Mouse (Mus musculus): ENCODE results near the gene Slc10a1. TPM values are rescaled to one million over a fixed set of nuclear protein-coding genes. Genes with fewer than 3 reads are reported as not detected.
A peak's percentile ranks its signal among the peaks of the same experiment; 100 is the strongest.
"Not testable (repeated sequence)": the region's sequence is repeated elsewhere in the genome, so short reads cannot be mapped to it uniquely, and the experiment has no call there.

Gene Slc10a1
- total RNA-seq, 2 experiments from 2014 or later: not detected

GRCm38 (mm10) chr12:80970181-80970705 is 1.7 kb upstream of the Slc10a1 start:
- DNase-seq: no peak
- intact Hi-C loops (cut with DNase I): no loop called here

GRCm38 (mm10) chr12:80967918-80968317 is 587 bp downstream of the Slc10a1 start:
- intact Hi-C loops (cut with DNase I): no loop called here
- DNase-seq: no peak

- DNase-seq: no peak
- intact Hi-C loops (cut with DNase I): no loop called here
Observed at GRCm38 (mm10) chr12:80966059-80966838, 2.3 kb downstream of the Slc10a1 start.

GRCm38 (mm10) chr12:80962566-80962965 is 5.9 kb downstream of the Slc10a1 start:
- intact Hi-C loops (cut with DNase I): no loop called here
- no peak for DNase-seq

GRCm38 (mm10) chr12:80957961-80958360 is 10.5 kb downstream of the Slc10a1 start:
- intact Hi-C loops (cut with DNase I): no loop called here
- no peak for DNase-seq

GRCm38 (mm10) chr12:80956039-80956438 is 12.5 kb downstream of the Slc10a1 start:
- intact Hi-C loops (cut with DNase I): no loop called here
- no peak for DNase-seq

- no peak for DNase-seq
- intact Hi-C loops (cut with DNase I): no loop called here
Observed at GRCm38 (mm10) chr12:80952526-80952925, 16.0 kb downstream of the Slc10a1 start.

- no peak for DNase-seq
- intact Hi-C loops (cut with DNase I): no loop called here
Observed at GRCm38 (mm10) chr12:80951640-80952219, 16.8 kb downstream of the Slc10a1 start.

GRCm38 (mm10) chr12:80949603-80950002 is 18.9 kb downstream of the Slc10a1 start:
- intact Hi-C loops (cut with DNase I); DNase-seq: not testable (repeated sequence)

GRCm38 (mm10) chr12:80948202-80948601 is 20.3 kb downstream of the Slc10a1 start:
- intact Hi-C loops (cut with DNase I): no loop called here
- no peak for DNase-seq

- intact Hi-C loops (cut with DNase I): no loop called here
- DNase-seq: peak; percentile 97
Observed at GRCm38 (mm10) chr12:80945996-80946355, 22.5 kb downstream of the Slc10a1 start.

- intact Hi-C loops (cut with DNase I): no loop called here
Observed at GRCm38 (mm10) chr12:80945334-80945995, 23.0 kb downstream of the Slc10a1 start, which contains the start of gene Srsf5. Srsf5 (plus strand) TSS chr12:80945504.

GRCm38 (mm10) chr12:80944963-80945333 is 23.6 kb downstream of the Slc10a1 start:
- intact Hi-C loops (cut with DNase I); DNase-seq: not testable (repeated sequence)

More at GRCm38 (mm10) chr12:80945334-80945995, 23.0 kb downstream of the Slc10a1 start, which contains the start of gene Srsf5:
- DNase-seq: peak; percentile 98

GRCm38 (mm10) chr12:80944204-80944603 is 24.3 kb downstream of the Slc10a1 start:
- intact Hi-C loops (cut with DNase I): no loop called here
- no peak for DNase-seq

GRCm38 (mm10) chr12:80943395-80943794 is 25.1 kb downstream of the Slc10a1 start:
- DNase-seq: no peak
- intact Hi-C loops (cut with DNase I): no loop called here

- no peak for DNase-seq
- intact Hi-C loops (cut with DNase I): no loop called here
Observed at GRCm38 (mm10) chr12:80941886-80942285, 26.6 kb downstream of the Slc10a1 start.

- intact Hi-C loops (cut with DNase I): no loop called here
- DNase-seq: no peak
Observed at GRCm38 (mm10) chr12:80939165-80939564, 29.3 kb downstream of the Slc10a1 start.

GRCm38 (mm10) chr12:80938642-80939041 is 29.9 kb downstream of the Slc10a1 start:
- no peak for DNase-seq
- intact Hi-C loops (cut with DNase I): no loop called here

- intact Hi-C loops (cut with DNase I): no loop called here
- DNase-seq: no peak
Observed at GRCm38 (mm10) chr12:80937331-80938029, 31.0 kb downstream of the Slc10a1 start.

- intact Hi-C loops (cut with DNase I): no loop called here
- no peak for DNase-seq
Observed at GRCm38 (mm10) chr12:80936751-80937150, 31.8 kb downstream of the Slc10a1 start.

GRCm38 (mm10) chr12:80932865-80933264 is 35.6 kb downstream of the Slc10a1 start:
- no peak for DNase-seq
- intact Hi-C loops (cut with DNase I): no loop called here

All from left cerebral cortex, postnatal 4 days (tissue).